Mouse (Mus musculus) liver, postnatal 0 days (tissue): Measurements from ENCODE around the gene Cfap45.

ENCODE experiments used
- CTCF ChIP-seq: sonication (generic); IDR thresholded peaks from 2 replicates; pipeline ENCODE4 v1.5.1; 2016; ENCODE audit warnings: antibody characterized with exemption, low read depth
- EP300 ChIP-seq: IDR thresholded peaks from 2 replicates; pipeline ENCODE4 v1.6.1; 2016; ENCODE audit warnings: antibody characterized with exemption, low read depth, mild to moderate bottlenecking

DNA sequence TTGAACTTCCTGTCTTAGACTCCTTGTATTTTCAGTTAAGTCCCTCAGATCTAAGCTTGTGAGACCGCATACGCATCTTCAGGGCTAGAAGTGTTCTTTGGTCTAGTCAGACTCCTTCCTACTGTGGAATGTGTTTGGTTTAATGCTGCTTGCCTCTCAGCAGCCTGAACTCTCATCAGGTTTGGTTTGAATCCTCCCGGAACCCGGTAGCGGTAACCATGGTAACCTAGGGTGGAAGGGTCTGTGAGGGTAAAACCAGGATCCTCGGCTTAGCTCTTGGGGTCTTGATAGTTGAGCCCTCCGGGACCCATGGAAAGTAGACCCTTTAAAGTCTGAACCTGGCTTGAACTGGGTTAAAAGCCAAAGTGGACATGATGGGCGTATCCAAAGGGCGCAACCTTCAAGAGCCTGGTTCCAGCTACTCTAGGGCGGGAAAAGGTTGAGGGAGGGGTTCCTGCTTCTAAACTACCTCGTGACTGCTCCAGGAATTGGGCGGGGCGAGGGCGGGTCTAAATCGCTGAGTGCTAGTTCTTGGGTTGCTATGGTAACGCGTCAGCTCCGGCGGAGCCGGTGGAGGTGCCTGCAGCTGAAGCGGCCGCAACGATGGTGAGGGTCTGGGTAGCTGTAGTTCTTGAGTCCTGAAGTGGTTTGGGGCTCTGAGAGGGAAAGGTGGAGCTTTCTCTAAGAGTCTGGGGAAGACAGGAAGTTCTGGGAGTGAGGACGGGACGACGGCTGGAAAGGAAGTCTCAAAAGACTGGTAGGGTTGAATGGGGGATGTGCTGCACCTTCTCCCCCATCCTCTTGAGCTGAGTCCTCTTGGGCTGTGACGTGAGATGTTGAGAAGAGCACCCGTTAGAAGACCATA lies at the start of gene Cfap45:
- TF ChIP-seq CTCF = no peak
- TF ChIP-seq EP300 = no peak
